Mouse (Mus musculus): Measurements from ENCODE around the gene Ap1ar.
"Not testable (repeated sequence)": the region's sequence is repeated elsewhere in the genome, so short reads cannot be mapped to it uniquely, and the experiment has no call there.

The Ap1ar gene

GRCm38 (mm10) chr3:127796271-127796670 lies 41.1 kb downstream of the Ap1ar start:
- no peak for DNase-seq (ENCODE audit: low read depth, low spot score)

- DNase-seq (ENCODE audit: low read depth, low spot score): no peak
Measured at GRCm38 (mm10) chr3:127795762-127796161, 41.6 kb downstream of the Ap1ar start.

GRCm38 (mm10) chr3:127793022-127793421 lies 44.3 kb downstream of the Ap1ar start:
- DNase-seq (ENCODE audit: low read depth, low spot score): no peak

DNA sequence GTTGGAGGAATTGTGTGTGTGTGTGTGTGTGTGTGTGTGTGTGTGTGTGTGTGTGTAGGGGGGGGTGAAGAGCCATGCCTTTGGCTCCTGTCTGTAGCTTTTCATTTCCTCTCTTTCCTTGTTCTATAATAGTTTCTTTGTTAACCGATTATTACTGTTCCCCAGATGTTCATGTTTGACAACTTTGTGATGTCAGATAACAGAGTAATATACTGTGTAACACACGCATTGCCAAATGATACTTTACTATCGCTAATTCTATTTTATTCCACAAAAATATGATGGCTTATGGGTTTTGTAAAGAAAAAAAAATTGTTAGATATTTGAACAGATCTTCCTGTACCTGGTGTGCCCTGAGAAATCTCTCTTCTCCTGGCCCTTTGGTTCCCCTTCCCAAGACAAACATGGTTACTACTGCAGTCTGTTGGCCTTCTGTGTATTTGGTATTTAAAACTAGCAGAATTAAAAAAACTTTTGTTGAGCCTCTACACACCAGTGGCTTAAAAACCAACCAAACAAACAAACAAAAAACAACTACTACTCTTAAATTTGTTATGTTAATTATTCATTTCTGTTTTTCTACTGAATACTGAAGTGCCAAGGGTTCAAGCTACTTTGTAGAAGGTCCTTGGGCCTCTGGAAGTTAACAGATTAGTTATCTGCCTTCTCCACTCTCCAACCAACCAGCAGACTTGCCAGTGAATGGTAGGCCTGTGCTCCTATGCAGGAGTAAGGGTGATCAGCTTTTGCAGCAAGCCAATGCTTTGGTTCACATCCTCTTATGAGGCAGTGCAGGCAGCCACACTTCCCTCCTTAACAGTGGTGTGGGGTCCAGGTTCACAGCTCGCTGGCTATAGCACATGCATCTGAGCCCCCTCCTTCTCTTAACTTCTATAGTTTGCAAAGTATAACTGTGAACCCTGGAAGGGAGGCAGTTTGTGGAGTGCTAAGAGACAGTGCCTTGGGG lies 45.4 kb downstream of the Ap1ar start:
- DNase-seq (ENCODE audit: low read depth, low spot score): no peak

- DNase-seq (ENCODE audit: low read depth, low spot score): no peak
Measured at GRCm38 (mm10) chr3:127791056-127791483, 46.3 kb downstream of the Ap1ar start.

DNA sequence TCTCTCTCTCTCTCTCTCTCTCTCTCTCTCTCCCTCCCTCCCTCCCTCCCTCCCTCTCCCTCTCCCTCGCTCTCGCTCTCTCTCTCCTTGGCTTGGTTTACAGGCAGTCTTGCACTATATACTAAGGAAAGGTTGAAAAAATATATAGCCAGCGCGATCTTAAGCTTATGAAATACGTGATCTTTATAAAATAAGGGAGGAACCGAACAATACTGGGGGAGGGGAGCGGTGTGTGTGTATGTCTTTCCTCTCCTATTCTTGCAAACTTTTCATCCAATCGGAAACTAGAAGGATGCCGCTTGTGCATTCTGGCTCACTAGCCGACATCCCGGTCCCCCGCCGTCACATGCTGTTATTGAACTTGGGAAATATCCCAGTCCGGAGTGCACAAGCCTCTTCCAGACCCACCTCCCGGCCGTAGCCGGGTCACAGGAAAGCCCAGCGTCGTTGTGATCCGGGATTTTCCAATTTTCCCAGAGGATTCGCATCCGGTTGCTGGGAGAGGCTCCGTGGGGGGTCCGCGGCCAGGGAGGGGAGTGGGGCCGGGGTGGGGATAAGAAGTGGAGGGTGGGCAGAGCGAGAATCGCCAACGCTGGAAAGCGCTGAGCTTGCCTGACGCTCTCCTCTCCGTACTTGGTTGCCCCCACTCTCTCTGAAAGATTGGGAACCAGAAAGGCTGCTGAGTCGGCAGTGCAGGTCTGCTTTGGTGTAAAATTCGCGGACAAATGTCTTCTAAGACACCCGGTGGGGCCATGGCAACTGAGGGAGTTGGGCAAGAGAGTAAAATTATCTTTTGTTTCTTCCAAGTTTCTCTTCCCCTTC lies 46.9 kb downstream of the Ap1ar start:
- DNase-seq (ENCODE audit: low read depth, low spot score): no peak

- DNase-seq (ENCODE audit: low read depth, low spot score): no peak
Measured at GRCm38 (mm10) chr3:127789500-127790191, 47.7 kb downstream of the Ap1ar start, which contains the start of gene Tifa. Gene Tifa, plus strand, starts transcription at chr3:127789805.

- DNase-seq (ENCODE audit: low read depth, low spot score): no peak
Measured at GRCm38 (mm10) chr3:127788919-127789318, 48.4 kb downstream of the Ap1ar start.

DNA sequence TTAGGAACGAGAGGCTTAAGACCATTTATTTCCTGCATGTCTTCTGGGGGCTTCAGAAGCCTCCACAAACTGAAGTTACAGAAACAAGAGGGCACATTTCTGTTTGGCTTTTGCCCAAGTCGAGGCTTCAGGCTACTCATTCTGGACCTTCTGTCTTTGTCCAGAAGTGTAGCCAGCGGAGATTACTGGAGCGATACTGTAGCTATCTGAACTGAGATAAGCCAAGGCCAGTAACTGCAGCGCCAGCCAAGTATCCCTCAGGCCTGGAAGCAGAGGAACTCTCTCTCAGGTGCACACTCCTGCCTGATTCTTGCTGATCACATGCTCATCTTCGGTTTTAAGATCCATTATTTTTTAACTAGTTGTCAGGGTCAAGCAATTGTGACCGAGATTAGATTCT lies 49.3 kb downstream of the Ap1ar start:
- no peak for DNase-seq (ENCODE audit: low read depth, low spot score)

DNA sequence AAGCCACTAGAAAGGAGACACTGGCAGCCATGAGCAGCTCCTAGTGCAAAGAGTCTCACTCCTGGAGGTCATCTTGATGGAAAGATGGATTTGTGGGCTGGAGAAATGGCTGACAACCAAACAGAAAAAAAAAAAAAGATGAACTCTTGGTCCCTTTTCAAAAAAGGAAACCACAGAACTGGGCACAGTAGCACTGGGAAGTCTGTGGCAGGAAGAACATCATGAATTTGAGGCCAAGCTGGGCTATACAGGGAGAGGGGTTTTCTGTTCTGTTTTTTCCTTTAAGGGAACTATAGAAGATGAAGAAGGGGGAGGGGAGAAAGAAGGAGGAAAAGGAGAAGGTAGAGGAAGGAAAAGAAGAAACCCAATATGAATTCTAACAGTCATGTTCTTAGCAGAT lies 50.3 kb downstream of the Ap1ar start:
- no peak for DNase-seq (ENCODE audit: low read depth, low spot score)

GRCm38 (mm10) chr3:127783680-127784079 lies 53.6 kb downstream of the Ap1ar start:
- not testable (repeated sequence) for DNase-seq (ENCODE audit: low read depth, low spot score)

DNA sequence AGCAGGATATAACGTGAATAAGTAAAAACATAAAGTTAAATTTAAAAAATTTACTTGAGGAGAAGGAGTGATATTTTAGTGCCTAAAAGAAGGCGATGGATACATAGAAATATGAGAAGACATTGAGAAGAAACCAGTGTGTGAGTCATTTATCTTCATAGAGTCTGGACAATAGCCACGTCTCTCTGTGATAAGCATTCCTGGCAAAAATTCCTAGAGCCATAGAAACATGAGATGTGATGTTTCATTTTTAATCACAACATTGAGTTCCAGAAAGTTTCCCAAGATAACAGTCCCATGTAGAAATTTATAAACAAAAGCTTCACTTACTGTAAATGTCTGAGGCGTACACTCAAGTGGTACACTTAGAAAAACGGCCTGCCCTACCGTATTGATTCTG lies 54.4 kb downstream of the Ap1ar start:
- DNase-seq (ENCODE audit: low read depth, low spot score): no peak

DNA sequence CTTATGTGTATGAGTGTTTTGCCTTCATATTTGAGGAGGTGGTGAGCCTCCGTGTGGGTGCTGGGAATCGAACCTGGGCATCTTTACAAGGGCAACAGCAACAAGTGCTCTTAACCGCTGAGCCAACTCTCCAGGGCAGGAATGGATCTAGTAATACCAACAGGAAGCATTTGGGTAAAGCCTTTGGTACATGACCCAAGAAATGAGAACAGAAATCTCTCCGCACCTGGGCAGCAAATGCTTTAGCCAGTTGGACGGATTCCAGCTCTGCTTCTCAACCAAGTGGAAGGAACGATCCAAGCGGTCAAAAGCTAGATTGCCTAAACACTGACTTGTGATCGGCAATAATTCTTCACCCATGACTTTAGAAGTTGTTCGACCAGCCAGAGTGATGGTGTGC lies 56.4 kb downstream of the Ap1ar start:
- no peak for DNase-seq (ENCODE audit: low read depth, low spot score)

DNA sequence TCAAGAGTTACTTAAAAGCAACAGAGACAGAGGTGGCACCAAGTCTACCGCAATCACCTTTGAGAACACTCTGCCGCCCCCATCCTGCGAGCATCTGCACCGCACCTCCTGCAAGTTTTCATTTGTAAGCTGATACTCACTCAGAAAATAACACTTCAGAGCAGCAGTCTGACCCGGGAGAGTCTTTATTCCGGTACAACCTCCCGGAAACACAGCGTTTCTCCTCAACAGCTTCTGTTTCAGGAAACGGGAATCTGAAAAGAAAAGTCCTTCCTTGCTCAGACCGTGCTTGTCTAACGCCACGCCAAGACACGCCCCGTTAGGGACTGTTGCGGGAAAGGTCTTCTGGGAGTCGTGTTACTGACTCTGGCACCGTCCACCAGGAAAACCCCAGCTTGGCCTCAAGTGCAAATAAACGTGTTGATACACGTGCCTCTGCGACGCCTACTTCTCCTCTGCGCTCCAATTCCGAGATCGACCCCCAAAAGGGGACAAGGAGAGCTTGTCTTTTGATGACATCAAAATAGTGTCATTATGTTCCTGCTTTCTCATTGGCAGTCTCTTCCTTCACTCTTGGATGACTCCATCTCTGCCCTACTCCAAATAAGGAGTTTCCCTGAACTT lies 57.2 kb downstream of the Ap1ar start, which contains the start of gene Alpk1:
Alpk1 (minus strand) TSS at position 507 of the 624 bp plus-strand sequence.
- DNase-seq (ENCODE audit: low read depth, low spot score): no peak

DNA sequence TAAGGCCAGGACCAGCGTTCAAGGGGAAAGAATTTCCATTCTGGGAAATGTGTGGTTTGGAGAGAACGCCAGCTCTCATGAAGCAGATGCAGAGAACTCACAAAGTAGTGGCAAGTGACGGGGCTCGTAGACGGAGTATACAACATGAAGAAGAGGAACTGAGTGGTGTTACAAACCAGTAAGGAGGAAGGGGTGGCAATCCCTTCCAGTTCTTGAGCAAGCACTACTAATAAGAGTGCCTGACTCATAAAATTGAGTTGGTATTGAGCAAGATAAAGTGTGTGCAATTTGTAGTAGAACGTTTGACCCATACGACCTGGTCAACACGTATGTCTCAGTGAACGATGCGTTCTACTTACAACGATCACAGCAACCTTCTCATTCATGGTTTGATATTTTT lies 68.2 kb downstream of the Ap1ar start:
- no peak for DNase-seq (ENCODE audit: low read depth, low spot score)

- no peak for DNase-seq (ENCODE audit: low read depth, low spot score)
Measured at GRCm38 (mm10) chr3:127765971-127766370, 71.4 kb downstream of the Ap1ar start.

DNA sequence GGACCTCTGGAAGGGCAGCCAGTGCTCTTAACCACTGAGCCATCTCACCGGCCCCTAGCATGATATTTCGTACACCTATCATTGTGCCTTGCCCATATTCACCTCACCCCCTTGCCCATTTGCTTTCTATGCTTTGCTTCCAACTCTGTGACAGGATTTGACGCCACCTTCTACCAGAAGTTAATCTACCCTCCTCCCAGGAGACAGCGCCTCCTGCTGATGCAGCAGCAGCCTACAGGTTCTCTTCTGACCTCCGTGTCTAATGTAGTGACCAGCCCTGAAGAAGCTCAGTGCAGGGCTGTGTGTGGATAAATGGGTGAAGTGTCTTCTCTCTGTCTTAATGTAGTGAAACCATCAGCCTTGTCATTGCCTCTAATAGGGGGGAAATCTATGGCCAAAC lies 72.8 kb downstream of the Ap1ar start:
- DNase-seq (ENCODE audit: low read depth, low spot score): no peak

GRCm38 (mm10) chr3:127763076-127763612 lies 74.2 kb downstream of the Ap1ar start:
- peak; percentile 67 for DNase-seq (ENCODE audit: low read depth, low spot score)

- DNase-seq (ENCODE audit: low read depth, low spot score): no peak
Measured at GRCm38 (mm10) chr3:127762403-127762802, 74.9 kb downstream of the Ap1ar start.

GRCm38 (mm10) chr3:127759212-127759611 lies 78.1 kb downstream of the Ap1ar start:
- no peak for DNase-seq (ENCODE audit: low read depth, low spot score)

DNA sequence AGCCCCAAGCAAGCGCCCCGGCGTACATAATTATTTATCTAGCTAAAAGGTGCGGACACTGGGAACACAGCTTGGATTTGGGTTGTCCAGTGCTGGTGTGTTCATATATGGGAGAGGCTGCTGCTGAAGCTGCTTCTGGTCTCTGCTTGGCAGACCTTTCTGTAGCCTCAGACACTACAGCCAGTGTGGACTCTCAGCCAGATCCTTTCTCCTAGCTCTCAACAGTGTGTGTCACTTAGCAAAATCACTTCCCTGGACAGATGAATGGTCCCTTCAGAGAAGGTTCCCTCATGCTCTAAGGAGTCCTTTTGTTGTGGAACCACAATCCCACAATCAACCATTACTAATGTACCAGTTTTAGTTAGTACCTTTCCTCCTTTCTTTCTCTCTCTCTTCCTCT lies 78.5 kb downstream of the Ap1ar start:
- DNase-seq (ENCODE audit: low read depth, low spot score): no peak

All from retina, adult 2 months (tissue).